Mouse (Mus musculus): ENCODE results near the gene Spata31d1c. TPM values are rescaled to one million over a fixed set of nuclear protein-coding genes. Genes with fewer than 3 reads are reported as not detected.

Gene Spata31d1c
- total RNA-seq (2022), result not detected

DNA sequence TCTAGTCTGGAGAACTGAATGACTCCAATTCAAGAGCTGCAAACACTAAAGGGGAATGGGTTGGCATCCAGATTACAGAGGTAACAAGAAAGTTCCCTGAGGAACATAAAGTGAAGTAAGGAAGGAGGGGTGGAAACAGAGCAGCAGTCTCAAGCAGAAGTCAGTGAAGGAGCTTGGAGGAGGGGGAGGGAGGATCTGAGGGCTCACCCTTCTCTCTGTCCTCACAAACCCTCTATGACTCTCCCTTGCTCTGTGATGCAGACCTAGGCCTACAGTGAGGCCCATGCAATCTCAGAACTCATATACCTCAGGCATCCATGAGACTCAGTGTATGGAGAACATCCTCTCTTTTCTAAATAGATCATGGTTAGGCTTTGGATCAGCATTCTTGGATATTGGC is at the start of gene Spata31d1c:
TSS of gene Spata31d1c (plus strand) at position 301 of the 400 bp plus-strand sequence.
- DNase-seq (ENCODE audit: low spot score in 2 of 2), result no peak

DNA sequence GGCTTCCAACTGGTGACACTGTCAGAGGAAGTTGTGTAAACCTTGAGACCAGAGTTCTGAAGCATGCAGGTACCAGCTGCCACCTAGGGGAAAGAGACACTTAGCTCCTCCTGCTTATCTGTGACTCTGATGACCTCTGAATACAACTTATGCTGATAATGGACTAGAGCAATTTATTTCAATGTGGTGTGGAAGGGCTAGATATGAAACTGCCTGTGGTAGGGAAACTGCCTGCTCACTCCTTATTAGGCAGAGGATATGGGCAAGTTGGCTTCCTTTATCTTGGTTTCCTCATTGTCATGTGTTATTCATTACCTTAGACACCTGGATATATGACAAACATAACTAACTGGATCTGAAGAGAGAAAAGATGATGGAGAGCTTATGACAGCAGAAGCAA is 44.0 kb upstream of the Spata31d1c start:
- DNase-seq (ENCODE audit: low spot score in 2 of 2), result no peak

DNA sequence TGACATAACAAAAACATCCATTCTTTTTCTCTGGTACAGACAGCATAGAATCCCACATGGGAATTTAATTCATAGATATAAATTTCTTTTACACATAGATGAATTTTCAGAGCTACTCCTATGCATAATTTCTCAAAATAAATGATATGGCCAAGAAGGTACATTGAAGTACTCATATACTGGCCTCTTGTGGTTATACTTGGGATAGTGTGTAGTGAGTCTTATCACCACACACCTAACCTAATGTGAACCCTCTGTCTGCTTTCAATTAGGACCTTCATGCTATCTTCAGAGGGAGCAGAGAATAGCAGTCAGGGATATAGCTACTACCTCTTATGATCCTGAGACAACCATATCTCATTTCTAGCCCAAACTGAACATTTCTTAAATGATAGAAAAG is 27.4 kb upstream of the Spata31d1c start:
- no peak for DNase-seq (ENCODE audit: low spot score in 2 of 2)

DNA sequence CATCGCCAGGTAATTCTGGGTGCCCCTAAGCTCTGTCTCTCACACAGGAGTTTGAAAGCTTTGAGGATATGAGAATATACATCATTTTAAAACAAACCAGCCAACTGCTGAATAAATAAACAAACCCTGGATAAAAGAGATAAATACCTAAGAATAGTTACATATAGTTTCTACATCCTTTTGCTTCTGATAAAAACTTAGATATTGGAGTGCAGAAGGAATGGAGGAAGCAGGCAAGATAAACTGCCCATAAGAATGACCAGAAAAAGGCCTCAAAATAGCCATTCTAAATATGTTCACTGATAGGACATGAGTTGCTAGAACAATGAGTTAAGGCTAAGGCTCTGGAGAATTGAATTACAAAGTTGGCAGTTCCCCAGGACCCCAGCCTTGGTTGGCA is 26.1 kb upstream of the Spata31d1c start:
- no peak for DNase-seq (ENCODE audit: low spot score in 2 of 2)

DNA sequence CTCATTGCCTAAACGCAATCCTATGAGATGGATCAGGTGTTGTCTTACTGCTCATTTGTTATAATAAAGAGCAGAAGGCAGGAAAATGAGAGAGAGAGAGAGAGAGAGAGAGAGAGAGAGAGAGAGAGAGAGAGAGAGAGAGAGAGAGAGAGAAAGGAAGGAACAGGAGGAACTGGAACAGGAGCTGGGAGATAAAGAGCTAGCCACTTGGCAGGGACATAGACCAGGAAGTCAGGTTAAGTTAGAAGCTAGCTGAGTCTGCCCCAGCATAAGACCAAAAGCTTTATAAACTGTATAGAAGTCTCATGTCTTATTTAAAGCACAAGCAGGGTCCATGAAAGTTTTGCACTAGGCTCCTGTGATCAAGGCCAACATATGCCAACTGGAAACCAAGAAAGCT is 24.9 kb upstream of the Spata31d1c start:
- no peak for DNase-seq (ENCODE audit: low spot score in 2 of 2)

DNA sequence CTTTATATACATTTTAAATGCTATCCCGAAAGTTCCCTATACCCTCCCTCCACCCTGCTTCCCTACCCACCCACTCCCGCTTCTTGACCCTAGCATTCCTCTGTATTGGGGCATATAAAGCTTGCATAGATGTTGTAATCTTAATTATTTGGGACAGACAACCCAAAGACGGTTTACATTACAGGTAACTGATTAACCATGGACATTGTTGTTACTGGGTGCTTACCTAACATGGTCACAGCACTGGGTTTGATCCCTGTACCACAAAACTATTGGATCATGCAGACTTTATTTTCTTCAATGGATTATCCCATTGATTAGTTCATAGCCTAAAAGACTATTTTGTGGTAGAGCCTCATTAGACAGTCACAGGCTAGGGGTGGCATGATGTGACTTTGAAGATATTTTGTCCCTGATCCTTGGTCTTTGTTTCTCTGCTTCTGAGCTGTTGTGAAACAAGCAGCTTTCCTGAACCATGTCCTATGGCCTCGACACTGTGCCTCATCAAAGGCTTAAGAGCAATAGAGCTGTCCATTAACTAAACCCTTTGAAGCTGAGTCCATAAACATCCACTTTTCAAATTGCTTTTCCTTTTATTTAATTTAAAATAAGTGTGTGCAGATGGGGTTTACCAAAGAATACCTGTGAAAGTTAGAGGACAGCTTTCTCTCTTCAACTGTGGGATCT is 21.7 kb upstream of the Spata31d1c start:
- no peak for DNase-seq (ENCODE audit: low spot score in 2 of 2)

DNA sequence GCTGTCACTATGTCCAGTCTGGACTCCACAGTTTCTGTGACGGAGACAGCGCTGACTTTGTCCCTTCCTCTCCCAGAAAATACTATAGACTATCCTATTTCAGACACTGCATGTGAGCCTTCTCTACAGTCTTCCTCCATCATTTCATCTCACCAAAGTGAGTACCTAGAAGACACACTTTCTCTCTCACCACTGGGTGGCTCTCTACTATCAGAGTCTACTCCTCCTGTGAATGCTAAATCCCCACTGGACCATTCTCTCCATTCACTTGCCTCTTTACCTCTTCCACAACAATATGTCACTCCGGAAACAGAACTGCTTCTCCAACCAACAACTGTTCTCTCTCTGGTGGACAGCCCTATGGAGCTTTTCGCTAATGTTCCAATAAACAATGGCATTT is 2.2 kb downstream of the Spata31d1c start:
- DNase-seq (ENCODE audit: low spot score in 2 of 2), result no peak

DNA sequence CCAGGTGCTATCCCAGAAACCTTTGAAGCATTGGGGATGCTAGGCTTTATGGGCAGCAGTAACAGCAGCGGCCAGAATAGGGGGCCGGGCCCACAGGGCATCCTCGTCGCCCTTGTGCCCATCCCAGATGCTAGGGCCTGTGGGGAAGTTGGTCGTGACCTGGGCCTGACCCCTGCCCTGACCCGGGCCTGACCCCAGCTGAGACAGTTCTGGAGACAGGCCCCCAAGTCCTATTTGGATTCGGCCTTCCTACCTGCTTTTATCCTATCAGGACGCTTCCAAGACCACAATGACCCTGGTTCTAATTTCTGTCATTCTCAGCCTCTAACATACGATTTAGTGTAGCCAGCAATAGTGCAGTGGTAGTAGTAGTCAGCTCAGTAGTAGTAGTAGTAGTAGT is 19.8 kb downstream of the Spata31d1c start, which contains the start of gene Prss47:
TSS of gene Prss47 (minus strand) at position 101 of the 400 bp plus-strand sequence.
- no peak for DNase-seq (ENCODE audit: low spot score in 2 of 2)

DNA sequence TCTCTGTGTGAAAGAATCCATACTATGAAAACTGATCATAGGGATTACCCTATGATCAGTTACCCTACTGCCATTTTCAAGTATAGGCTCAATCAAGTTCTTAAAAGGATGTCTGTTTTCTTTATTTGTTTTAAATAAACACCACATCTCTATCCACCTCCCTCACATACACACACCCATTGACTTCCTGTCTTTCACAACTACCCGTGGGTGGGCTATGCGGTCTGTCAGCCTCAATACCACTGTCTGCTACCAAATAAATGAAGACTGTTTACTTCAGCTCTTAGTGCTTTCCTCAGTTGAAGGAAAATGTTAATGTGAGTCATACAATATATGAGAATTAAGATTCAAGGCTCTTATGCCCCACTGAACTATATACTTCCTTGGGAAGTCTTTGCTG is 37.1 kb downstream of the Spata31d1c start:
- DNase-seq (ENCODE audit: low spot score in 2 of 2), result no peak

Other genes starting within 250 kb of the Spata31d1c start
- gene Cntnap3, start 129.1 kb upstream of the Spata31d1c start, total RNA-seq (2022), result under 1 TPM in 1 of 4 experiments, not detected in 3; 0.05 TPM
- not detected for gene Spata31, start 115.7 kb upstream of the Spata31d1c start, total RNA-seq (2022)
- not detected for gene Prss47, start 19.7 kb downstream of the Spata31d1c start, total RNA-seq (2022)
- gene Mfsd14b, start 79.9 kb downstream of the Spata31d1c start, total RNA-seq (2022), result 1 to 10 TPM; 6.2 to 7.8 (median 6.6) TPM
- not detected for gene Olfr465-ps1, start 105.0 kb downstream of the Spata31d1c start, total RNA-seq (2022)
- not detected for gene Olfr466, start 117.2 kb downstream of the Spata31d1c start, total RNA-seq (2022)
- not detected for gene Nlrp4f, start 172.9 kb downstream of the Spata31d1c start, total RNA-seq (2022)
- not detected for gene Gm10775, start 226.5 kb downstream of the Spata31d1c start, total RNA-seq (2022)
- gene Zfp369, start 245.8 kb downstream of the Spata31d1c start, total RNA-seq (2022), result 10 to 100 TPM in 3 of 4 experiments, 1 to 10 TPM in 1; 9.9 to 12.9 (median 11.1) TPM